Mouse (Mus musculus): ENCODE results near the gene Dclre1b.
"Not testable (repeated sequence)": the region's sequence is repeated elsewhere in the genome, so short reads cannot be mapped to it uniquely, and the experiment has no call there.

Gene Dclre1b

DNA sequence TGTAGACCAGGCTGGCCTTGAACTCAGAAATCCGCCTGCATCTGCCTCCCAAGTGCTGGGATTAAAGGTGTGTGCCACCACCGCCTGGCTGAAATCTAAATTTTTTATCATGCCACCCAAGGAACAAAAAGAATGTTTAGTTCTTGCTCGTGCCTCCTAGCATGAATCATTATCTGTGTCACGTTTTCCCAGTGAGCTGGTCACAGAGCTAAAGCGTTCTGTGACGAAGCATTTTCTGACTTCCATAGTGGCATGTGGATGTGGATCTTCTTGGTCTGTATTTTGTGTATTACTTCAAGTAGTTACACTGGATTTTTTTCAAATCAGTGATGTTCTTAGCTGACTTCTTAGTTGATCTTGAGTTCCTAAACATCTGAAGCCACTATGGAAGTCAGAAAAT is 1.7 kb upstream of the Dclre1b start:
- no peak for DNase-seq (ENCODE audit: low read depth)

DNA sequence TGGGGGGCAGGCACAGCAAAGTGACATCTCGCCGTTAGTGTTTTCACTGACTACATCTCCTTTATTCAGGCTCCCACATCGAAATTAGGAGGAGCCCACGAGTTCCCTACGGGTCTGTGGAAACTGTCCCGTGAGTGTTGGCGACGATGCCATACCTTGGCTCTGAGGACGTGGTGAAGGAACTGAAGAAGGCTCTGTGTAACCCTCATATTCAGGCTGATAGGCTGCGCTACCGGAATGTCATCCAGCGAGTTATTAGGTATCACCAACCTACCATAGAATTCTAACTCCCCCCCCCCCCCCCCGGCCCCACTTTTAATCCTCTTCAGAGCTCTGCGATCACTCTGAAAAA is 531 bp upstream of the Dclre1b start:
- DNase-seq (ENCODE audit: low read depth): no peak

DNA sequence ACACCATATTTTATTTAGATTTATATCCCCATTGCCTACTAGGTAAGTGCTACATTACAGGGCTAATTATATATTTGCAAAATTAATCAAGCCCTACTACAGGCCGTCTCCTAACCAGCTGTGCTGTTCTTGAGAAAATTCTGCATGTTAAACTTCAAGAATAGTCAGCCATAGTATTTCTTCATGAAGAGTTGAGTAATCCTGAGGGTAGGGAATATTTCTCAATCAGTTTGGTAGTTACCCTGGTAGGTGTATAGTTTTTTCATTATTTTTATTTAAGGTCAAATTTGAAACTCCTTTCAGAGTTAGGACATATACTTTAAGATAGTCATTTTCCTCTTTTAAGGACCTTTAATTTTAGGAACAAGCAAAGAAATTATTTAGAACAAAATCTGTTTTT is 3.6 kb downstream of the Dclre1b start:
- DNase-seq (ENCODE audit: low read depth): no peak

DNA sequence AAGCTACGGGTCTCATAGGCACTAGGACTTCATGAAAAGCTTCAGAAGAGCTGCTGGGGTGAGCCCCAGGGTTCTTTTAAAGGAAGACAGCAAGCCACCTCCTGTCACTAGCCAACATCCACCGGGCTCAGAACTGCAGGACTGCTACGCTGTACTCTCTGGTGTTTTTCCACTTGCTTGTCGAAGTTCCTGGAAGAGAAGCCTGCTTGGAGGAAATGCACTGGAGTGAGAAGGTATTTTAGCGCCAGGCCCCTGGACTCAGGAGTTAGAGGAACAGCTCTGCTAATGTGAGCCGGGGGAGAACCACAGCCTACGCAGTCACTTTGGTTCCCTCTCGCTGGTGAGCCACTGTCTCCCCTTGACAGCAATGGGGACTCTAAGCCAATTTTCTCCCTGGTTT is 6.4 kb downstream of the Dclre1b start:
- no peak for DNase-seq (ENCODE audit: low read depth)

DNA sequence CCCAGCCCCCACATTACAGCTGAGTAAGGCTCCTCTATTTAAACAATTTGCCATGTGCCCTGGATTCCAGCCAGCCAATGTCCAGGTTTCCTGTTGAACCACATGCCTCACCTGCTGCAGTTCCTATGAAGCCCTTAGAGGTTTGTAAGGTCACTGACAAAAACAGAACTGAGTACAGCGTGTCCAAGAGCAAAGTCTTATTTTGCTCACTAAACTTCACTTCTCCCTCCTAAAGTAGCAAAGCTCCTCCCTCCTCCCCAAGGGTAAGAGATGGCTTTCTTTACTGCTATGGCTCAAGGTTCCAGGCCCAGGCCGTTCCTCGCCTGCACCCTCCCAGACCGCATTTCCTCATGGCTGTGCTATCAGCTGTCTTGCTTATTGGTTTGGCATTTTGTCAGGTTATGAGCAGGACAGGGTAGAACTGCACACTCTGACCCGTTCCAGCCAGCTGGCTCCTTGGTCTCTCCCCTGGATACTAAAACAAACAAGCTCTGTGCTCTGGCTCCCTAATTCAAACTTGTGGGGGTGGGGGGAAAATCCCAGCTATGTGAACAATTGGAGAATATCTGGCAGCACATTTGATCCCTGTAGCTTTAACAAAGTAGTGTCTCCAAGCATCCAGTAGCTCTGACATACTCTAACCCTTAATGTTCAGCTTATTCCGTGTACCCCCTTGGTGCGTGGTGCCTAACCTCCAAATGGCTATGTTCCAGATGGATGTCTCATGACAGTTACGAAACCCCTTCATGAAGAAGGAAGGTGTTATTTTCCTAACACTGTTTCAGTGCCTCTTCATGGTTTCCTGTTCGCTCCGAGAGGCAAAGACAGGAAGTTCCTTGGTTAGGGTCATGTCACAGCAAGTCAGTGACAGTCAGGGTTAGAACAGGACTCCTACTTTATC is 7.4 kb downstream of the Dclre1b start:
- no peak for DNase-seq (ENCODE audit: low read depth)

DNA sequence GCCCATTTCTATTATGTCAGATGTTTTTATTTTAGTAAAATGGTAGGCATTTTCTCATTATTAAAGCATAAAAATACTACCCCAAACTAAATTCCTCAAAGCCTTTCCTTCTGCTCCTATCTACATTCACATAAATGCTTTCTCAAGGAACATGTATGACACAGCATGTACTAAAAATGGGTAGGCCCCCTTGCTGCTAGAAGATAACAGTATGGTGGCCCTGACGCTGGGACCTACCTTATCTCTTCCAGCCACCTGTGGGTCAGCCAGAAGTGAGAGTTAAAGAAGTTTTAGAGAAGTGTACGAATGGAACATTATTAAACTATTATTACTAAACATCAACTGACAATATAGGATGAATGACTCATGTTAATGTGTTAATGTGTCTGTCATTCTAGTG is 9.7 kb downstream of the Dclre1b start:
- DNase-seq (ENCODE audit: low read depth): peak; percentile 81

DNA sequence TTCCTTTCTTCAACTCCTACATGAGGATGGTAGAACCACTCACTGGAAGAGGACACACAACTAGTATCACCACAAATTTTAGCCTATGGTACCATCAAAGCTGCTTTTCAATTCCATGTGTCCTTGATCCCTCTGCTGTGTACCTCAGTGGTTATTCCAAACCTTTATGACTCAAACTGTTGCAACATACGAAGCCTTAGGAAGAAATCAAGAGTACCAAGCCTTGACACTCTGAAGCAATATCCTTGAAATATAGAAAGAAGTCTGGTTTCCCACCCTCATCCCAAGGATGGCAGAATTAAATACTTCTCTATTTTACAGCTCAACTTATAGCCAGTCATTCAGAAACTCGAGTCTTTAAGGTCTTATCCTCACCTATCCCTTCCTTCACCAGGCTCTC is 12.9 kb downstream of the Dclre1b start:
- no peak for DNase-seq (ENCODE audit: low read depth)

DNA sequence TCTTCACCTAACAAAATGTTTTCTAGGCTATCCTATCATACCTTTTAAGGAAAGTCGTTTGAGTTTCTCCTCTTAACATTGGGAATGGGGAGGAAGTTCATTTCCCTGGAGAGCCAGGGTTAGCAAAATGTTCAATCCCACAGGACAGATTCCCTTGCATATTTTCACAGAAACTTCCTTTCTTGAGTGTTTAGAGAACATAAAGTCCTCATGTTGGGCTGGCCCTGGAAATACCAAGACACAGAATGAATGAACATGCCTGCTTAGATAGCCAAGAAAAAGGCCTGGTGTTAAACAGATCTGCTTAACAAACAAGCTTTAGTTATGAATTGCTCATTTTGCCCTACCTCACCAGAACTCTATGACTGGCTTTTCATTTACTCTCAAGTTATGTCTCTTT is 16.7 kb downstream of the Dclre1b start:
- no peak for DNase-seq (ENCODE audit: low read depth)

DNA sequence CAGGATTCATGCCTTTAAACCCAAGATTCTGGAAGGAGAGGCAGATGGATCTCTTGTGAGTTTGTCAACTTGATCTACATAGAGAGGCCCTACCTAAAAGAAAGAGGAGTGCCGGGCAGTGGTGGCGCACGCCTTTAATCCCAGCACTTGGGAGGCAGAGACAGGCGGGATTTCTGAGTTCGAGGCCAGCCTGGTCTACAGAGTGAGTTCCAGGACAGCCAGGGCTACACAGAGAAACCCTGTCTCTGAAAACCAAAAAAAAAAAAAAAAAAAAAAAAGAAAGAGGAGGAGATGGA is 17.2 kb downstream of the Dclre1b start:
- not testable (repeated sequence) for DNase-seq (ENCODE audit: low read depth)

DNA sequence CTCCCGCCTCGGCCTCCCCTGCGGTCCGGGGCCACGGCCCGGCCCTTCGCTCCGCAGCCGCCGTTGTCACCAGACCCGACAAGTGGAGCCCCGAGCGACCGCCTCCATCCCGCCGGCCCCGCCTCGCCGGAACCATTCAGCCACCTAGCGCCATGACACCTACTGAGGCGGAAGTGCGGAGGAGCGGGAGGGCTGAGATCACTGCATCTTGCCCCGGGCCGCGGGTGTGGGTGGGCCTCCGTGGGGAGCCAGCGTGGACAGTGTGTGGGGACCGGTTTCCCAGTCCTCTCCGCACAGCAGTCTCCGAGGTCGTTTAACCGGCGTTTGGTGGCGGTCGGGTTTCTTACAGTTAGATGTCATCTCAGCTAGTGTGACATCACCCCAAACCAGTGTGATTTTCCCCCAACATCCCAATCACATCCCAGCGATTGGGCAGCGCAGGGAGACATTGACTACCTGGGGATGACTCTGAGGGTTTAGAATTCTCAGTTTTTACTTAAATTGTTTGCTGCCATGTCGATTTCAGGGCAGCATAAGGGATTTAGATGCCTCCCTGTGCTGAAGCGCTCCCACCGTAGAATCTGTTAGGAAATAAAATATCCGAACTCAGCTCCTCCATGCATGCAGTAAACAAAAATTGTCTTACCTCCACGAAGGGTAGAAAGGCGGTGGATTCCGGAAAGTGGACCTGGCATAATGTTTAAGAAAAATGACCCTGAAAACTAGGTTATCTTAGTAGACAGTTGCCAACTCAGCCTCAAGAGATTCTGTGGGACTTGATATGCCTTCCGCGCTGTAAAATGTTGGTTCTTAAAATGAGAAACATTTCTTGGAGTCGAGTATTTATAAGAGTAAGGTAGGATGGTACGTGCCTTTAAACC is 17.8 kb downstream of the Dclre1b start, which contains the start of gene Hipk1:
Hipk1 (minus strand) TSS at position 334 of the 881 bp plus-strand sequence.
- DNase-seq (ENCODE audit: low read depth): peak; percentile 84

DNA sequence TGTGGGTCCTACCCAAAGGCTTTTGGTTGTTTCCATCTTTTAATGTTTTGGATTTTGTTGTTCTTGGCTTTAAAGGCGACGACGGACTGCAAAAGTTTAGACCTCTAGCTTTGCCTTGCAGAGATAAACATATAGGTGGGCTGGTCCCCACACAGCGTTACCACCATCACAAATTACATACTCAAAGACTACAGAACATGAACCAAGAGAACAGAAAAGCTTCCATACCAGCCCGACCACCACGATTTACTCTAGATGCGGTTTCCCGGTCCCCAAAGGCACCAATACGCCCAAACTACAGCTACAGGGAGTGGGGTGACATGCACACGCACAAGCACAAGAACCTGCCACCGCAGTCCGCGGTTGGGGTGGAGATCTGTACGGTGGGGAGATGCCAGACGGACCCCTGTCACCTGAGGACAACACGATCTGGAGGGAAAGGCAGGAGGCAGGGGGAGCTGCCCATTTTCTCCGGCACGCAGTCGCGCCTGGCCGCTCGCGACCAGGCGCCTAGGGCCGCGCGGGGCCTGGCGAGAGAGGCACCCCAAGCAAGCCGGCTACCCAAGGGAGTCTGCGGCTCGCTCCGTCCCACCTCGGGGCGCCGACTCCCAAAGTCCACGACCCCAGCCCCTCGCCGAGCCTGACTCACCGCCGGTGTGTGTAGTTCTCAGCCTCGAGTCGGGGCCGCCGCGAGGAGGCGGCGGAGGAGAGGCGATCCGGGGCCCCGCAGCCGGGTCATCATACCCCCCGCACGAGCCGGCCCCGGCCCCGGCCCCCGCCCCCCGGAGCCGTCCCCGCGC is 18.7 kb downstream of the Dclre1b start:
- no peak for DNase-seq (ENCODE audit: low read depth)

DNA sequence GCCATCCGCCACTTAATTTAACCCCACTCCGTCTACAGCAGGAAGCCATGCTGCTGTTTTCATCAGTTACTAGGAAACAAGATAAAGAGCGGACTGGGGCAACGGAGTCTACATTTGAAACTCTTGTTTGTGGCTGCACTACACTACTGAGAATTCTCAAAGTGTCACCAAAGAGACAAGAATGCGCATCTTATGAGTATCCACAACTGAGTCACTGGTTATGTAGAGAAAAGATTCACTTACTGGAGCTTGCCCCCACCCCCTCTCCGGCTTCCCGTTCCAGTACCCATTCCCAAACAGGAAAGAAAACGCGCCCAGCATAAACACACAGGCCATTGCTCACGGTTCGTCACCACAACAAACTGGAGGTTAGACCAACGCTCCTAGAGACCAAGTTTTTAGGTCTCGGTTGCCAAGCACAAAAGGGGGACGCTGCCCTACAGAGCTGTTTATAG is 19.3 kb downstream of the Dclre1b start:
- peak; percentile 53 for DNase-seq (ENCODE audit: low read depth)

DNA sequence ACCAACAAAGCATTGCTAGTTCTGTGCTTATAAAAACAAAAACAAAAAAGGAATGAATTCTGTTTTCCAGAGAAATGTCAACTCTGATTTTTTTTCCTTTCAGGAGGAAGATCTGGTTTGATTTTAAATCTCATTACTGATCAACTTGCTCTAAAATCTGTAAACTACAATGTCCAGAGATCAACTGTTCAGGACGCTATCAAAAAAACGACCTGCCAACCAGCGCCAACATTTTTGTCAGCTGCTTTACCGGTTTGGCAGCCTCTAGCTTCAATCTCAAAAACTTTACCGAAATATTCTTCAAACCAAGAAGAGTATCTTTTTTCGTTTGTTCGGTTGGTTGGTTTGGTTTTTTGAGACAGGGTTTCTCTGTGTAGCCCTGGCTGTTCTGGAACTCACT is 20.1 kb downstream of the Dclre1b start:
- DNase-seq (ENCODE audit: low read depth): no peak

DNA sequence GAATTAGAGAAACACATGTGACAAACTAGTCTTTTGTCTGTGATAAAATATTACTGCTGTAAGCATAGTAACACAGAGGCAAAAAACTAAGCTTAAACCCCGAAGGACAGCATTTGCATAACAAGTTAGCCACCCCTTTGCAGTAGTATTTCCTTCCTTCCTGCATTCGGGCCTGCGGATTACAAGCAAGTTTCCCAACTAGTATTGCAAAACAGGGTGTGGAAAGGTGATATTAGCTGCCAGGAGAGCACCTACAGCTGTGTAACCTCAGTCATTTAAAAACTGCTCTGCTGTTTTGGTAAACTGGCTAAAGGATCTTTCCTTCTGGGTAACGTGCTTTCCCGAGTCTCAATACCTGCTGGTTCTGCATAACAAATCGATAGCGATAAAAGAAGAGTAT is 22.0 kb downstream of the Dclre1b start:
- DNase-seq (ENCODE audit: low read depth): no peak

DNA sequence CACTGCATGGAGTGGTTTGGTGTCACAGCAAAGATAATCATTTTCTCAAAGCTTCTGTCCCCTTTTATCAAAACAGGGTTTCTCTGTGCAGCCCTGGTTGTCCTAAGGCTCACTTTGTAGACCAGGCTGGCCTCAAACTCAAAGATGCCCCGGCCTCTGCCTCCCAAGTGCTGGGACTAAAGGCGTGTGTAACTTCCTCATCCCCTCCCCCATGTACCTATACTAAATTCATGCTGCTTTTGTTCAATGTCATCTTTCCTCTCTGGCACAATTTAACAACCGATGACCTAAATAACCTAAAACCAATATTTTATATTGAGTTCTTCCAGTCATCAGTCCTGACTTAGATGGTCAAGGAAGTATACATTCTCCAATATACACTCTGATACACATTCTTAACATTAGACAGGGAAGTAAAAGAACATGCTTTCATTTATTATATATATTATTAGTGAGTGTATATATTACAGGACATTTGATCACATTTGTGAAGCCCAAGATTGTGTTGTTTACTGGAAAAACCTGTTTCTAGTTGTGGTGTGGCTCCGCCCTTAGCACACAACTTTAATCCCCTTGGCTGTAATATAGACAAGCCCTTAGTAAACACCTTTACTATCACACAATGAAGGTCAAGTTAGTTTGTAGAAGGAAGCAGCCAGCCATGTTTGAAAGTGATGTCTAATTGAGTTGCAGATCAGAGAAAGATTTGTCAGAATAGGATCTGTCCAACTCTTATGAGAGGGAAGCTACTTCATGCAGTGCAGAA is 26.2 kb downstream of the Dclre1b start:
- no peak for DNase-seq (ENCODE audit: low read depth)

DNA sequence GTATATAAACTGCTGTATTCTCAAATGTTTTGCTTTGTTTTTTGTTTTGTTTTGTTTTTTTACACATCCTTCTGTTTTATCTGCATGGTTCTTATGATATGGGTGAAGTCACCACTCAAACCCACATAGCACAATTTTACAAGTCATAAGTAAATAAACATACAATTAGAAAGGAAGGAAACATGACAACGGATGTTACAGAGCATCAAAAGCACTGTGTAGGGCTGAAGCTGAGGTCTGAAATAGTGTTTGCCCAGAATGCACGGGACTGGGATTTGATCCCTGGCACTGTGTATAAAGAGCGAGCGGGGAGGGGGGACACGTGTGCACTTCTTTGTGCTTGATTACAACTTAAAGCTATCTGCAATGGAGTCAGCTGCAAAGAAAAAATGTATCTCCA is 28.5 kb downstream of the Dclre1b start:
- DNase-seq (ENCODE audit: low read depth): no peak

DNA sequence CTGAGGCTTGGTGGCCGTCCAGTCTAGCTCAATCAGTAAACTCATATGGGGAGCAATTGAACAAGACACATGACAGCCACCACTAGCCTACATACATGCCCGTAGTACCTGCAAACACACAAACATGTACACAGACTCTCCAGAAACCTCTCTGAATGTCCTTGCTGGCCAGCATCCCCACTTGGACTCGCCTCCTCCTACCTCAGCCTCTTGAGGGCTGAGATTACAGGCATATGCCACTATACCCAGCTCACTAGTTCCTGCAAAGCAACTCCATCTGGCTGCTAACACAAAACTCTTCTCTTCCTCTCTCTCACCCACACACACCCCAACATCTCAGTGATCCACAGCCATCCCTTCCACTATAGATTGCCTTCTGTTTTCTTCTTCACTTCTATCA is 29.0 kb downstream of the Dclre1b start:
- DNase-seq (ENCODE audit: low read depth): no peak

DNA sequence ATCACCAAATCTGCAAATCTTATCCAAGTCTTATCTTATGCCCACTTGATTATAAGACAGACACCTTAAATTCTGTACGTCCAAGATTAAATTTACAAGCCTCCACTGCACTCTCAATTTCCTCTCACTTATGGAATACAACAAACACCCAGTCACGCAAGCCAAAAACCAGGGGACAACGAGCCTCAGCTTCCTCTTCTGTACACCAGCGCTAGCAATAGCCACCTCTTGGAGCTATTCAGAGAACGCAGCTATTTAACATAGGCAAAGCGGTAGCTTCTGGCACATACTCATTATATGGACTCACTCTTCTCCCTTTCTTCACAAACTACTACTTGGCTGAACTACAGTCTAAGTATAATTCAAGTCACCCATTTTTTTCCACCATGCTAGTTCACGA is 30.1 kb downstream of the Dclre1b start:
- DNase-seq (ENCODE audit: low read depth): no peak

DNA sequence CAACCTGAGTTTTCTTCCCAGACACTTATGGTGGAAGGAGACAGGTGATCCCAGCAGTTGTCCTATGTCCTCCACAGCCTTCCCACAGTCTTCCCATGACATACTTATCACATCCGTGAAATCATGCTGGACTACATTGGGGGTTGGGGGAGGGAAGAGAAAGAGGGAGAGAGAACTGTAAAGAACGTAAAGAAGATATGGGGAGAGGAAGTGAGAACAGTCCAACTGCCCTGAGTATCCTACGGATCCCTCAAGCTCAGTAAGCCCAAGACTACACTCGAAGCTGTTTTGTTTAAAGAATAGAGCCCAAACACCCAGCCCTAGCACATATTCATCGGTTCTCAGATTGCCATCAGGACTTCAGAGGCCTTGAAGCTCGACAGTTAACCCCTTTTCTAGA is 30.6 kb downstream of the Dclre1b start:
- DNase-seq (ENCODE audit: low read depth): no peak

DNA sequence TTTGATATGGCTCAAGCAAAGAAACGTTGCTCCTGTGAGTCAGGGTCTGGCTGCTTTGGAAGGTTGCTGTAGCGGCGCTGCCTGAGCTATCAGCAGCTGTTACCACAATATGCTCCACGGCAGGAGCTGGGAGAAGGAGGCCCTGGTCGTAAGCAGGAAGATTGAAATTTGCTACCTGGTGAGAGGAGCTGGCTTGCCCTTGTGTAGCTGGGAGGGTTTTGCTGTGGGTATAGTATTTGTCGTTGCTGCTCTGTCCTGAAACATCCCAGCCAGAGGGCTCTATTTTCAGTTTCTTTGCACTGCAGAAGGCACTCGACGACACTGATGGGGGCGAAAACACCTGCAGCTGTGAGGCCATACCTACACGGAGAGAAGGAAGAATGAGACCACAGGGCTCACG is 31.3 kb downstream of the Dclre1b start:
- DNase-seq (ENCODE audit: low read depth): no peak

DNA sequence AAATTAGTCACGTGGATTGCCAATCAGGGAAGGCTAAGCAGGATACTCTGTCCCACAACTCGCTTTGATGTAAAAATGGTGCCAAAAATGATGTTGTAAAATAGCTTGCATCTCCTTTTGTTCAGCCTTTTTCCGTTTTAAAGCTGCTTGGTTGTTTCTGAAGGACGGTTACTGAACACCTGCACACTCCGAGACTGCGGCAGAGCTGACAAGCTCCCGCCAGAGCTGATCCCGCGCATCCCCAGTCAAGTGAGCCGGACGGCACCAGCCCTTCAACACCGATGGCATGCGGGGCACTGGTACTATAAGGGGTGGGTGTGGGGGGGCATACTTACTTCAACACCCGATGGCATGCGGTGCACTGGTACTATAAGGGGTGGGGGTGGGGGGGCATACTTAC is 35.2 kb downstream of the Dclre1b start:
- no peak for DNase-seq (ENCODE audit: low read depth)

DNA sequence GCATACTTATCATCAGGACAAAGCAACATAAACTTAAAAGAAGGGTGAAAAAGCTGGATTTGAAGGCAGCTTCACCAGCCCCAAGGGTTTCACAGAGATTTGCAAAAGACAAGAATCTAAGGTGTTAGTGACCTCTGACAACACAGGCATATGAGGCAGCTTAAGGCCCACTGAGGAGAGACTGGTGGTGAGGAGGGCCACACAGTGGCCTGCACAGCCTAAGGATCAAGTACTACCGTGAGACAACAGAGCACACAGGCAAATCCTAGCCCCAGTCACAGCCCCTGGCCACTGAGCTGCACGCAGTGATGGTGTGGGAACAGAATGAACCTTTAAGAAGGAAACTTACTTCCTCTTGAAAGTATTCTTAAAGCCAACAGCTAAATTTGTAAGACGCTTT is 35.7 kb downstream of the Dclre1b start:
- no peak for DNase-seq (ENCODE audit: low read depth)

Measured in c-Kit-positive CD71-positive TER-119-negative erythroid progenitor cells, embryonic 14.5 days (primary cell).